Mouse (Mus musculus): ENCODE data around the gene Cdx2. TPM values are rescaled to one million over a fixed set of nuclear protein-coding genes. Genes with fewer than 3 reads are reported as not detected.

The Cdx2 gene
- polyA plus RNA-seq, 1 experiment from 2014 or later = not detected

GRCm38 (mm10) chr5:147272046-147272807 lies 34.8 kb downstream of the Cdx2 start:
- Histone ChIP-seq H3K36me3 (ENCODE audit: control insufficient read depth, insufficient read depth, low read length) (no peaks in the 10 kb centered on the region), H3K27me3 (ENCODE audit: control insufficient read depth, insufficient read depth, low read length) (peaks cover 92% of the 10 kb centered on the region), H3K27ac (replicated peaks; ENCODE audit: low read depth, low read length) (no peak overlapping the region), H3K4me2 (ENCODE audit: low read depth, severe bottlenecking) (no peak overlapping the region), H3K4me3 (ENCODE audit: low read depth, low read length) (no peak overlapping the region), H3K9ac (ENCODE audit: low read length) (no peak overlapping the region), H3K9me3 (ENCODE audit: control insufficient read depth, low read length) (no peaks in the 10 kb centered on the region), H3K4me1 (ENCODE audit: control insufficient read depth, insufficient read depth, low read length) (peaks cover 2% of the 10 kb centered on the region; the same call in 1 of the 2 replicates)
- 3% methylated on average over 12 of the region's 12 CpGs for WGBS
- DNase-seq (ENCODE audit: low spot score) (peak; percentile 49), ATAC-seq (ENCODE audit: insufficient number of reproducible peaks, low FRiP score, low TSS enrichment, low read depth) (no peak)

- Histone ChIP-seq H3K27ac (replicated peaks; ENCODE audit: low read depth, low read length) (no peak overlapping the region), H3K4me3 (ENCODE audit: low read depth, low read length) (no peak overlapping the region), H3K27me3 (ENCODE audit: control insufficient read depth, insufficient read depth, low read length) (peaks cover 91% of the 10 kb centered on the region), H3K9ac (ENCODE audit: low read length) (no peak overlapping the region), H3K4me1 (ENCODE audit: control insufficient read depth, insufficient read depth, low read length) (peaks cover 2% of the 10 kb centered on the region; the same call in 1 of the 2 replicates), H3K36me3 (ENCODE audit: control insufficient read depth, insufficient read depth, low read length) (no peaks in the 10 kb centered on the region), H3K9me3 (ENCODE audit: control insufficient read depth, low read length) (no peaks in the 10 kb centered on the region), H3K4me2 (ENCODE audit: low read depth, severe bottlenecking) (no peak overlapping the region)
- DNase-seq (ENCODE audit: low spot score) (peak; percentile 53), ATAC-seq (ENCODE audit: insufficient number of reproducible peaks, low FRiP score, low TSS enrichment, low read depth) (no peak)
- 1% methylated on average over 29 of the region's 29 CpGs for WGBS
Observed at GRCm38 (mm10) chr5:147270673-147271655, 36.1 kb downstream of the Cdx2 start.

GRCm38 (mm10) chr5:147269926-147270672 lies 37.0 kb downstream of the Cdx2 start, which contains the start of gene Pdx1:
Pdx1 (plus strand) TSS chr5:147269959.
- ATAC-seq (ENCODE audit: insufficient number of reproducible peaks, low FRiP score, low TSS enrichment, low read depth) (peak; percentile 63; the same call in 1 of the 2 replicates), DNase-seq (ENCODE audit: low spot score) (peak; percentile 64)
- peaks cover 87% of the 10 kb centered on the region for H3K27me3 ChIP-seq (ENCODE audit: control insufficient read depth, insufficient read depth, low read length)
- no peak within 1 kb of the TSS; the same call in 1 of the 2 replicates for H3K4me2 ChIP-seq (ENCODE audit: low read depth, severe bottlenecking)
- no peak within 1 kb of the TSS for H3K9ac ChIP-seq (ENCODE audit: low read length)
- under 1% methylated on average over 44 of the region's 44 CpGs for WGBS
- H3K36me3 ChIP-seq (ENCODE audit: control insufficient read depth, insufficient read depth, low read length) = no peaks in the 10 kb centered on the region
- H3K4me1 ChIP-seq (ENCODE audit: control insufficient read depth, insufficient read depth, low read length) = peaks cover 2% of the 10 kb centered on the region; the same call in 1 of the 2 replicates
- no peak within 1 kb of the TSS for H3K4me3 ChIP-seq (ENCODE audit: low read depth, low read length)
- no peak within 1 kb of the TSS for H3K27ac ChIP-seq (replicated peaks; ENCODE audit: low read depth, low read length)
- no peaks in the 10 kb centered on the region for H3K9me3 ChIP-seq (ENCODE audit: control insufficient read depth, low read length)

GRCm38 (mm10) chr5:147269371-147269770 lies 37.7 kb downstream of the Cdx2 start:
- no peak overlapping the region for H3K4me2 ChIP-seq (ENCODE audit: low read depth, severe bottlenecking)
- peak; percentile 27 for DNase-seq (ENCODE audit: low spot score)
- peaks cover 82% of the 10 kb centered on the region for H3K27me3 ChIP-seq (ENCODE audit: control insufficient read depth, insufficient read depth, low read length)
- no peak for ATAC-seq (ENCODE audit: insufficient number of reproducible peaks, low FRiP score, low TSS enrichment, low read depth)
- H3K36me3 ChIP-seq (ENCODE audit: control insufficient read depth, insufficient read depth, low read length) = no peaks in the 10 kb centered on the region
- WGBS = 6% methylated on average over 6 of the region's 6 CpGs
- H3K4me1 ChIP-seq (ENCODE audit: control insufficient read depth, insufficient read depth, low read length) = peaks cover 2% of the 10 kb centered on the region; the same call in 1 of the 2 replicates
- H3K9ac ChIP-seq (ENCODE audit: low read length) = no peak overlapping the region
- no peak overlapping the region for H3K4me3 ChIP-seq (ENCODE audit: low read depth, low read length)
- H3K9me3 ChIP-seq (ENCODE audit: control insufficient read depth, low read length) = no peaks in the 10 kb centered on the region
- no peak overlapping the region for H3K27ac ChIP-seq (replicated peaks; ENCODE audit: low read depth, low read length)

- H3K9me3 ChIP-seq (ENCODE audit: control insufficient read depth, low read length) = no peaks in the 10 kb centered on the region
- H3K36me3 ChIP-seq (ENCODE audit: control insufficient read depth, insufficient read depth, low read length) = no peaks in the 10 kb centered on the region
- no peak overlapping the region for H3K4me2 ChIP-seq (ENCODE audit: low read depth, severe bottlenecking)
- no peak overlapping the region for H3K4me3 ChIP-seq (ENCODE audit: low read depth, low read length)
- H3K4me1 ChIP-seq (ENCODE audit: control insufficient read depth, insufficient read depth, low read length) = peaks cover 2% of the 10 kb centered on the region; the same call in 1 of the 2 replicates
- ATAC-seq (ENCODE audit: insufficient number of reproducible peaks, low FRiP score, low TSS enrichment, low read depth) (no peak), DNase-seq (ENCODE audit: low spot score) (peak; percentile 32)
- 2% methylated on average over 8 of the region's 8 CpGs for WGBS
- no peak overlapping the region for H3K27ac ChIP-seq (replicated peaks; ENCODE audit: low read depth, low read length)
- H3K9ac ChIP-seq (ENCODE audit: low read length) = no peak overlapping the region
- H3K27me3 ChIP-seq (ENCODE audit: control insufficient read depth, insufficient read depth, low read length) = peaks cover 80% of the 10 kb centered on the region
Observed at GRCm38 (mm10) chr5:147268728-147269127, 38.3 kb downstream of the Cdx2 start.

GRCm38 (mm10) chr5:147267434-147267833 lies 39.6 kb downstream of the Cdx2 start:
- H3K27ac ChIP-seq (replicated peaks; ENCODE audit: low read depth, low read length) = no peak overlapping the region
- 4% methylated on average over 6 of the region's 6 CpGs for WGBS
- no peak overlapping the region for H3K4me3 ChIP-seq (ENCODE audit: low read depth, low read length)
- DNase-seq (ENCODE audit: low spot score) = no peak
- no peak overlapping the region for H3K9ac ChIP-seq (ENCODE audit: low read length)
- ATAC-seq (ENCODE audit: insufficient number of reproducible peaks, low FRiP score, low TSS enrichment, low read depth) = no peak
- no peaks in the 10 kb centered on the region for H3K36me3 ChIP-seq (ENCODE audit: control insufficient read depth, insufficient read depth, low read length)
- peaks cover 71% of the 10 kb centered on the region for H3K27me3 ChIP-seq (ENCODE audit: control insufficient read depth, insufficient read depth, low read length)
- H3K4me2 ChIP-seq (ENCODE audit: low read depth, severe bottlenecking) = no peak overlapping the region
- H3K4me1 ChIP-seq (ENCODE audit: control insufficient read depth, insufficient read depth, low read length) = peaks cover 2% of the 10 kb centered on the region; the same call in 1 of the 2 replicates
- no peaks in the 10 kb centered on the region for H3K9me3 ChIP-seq (ENCODE audit: control insufficient read depth, low read length)

- no peak for ATAC-seq (ENCODE audit: insufficient number of reproducible peaks, low FRiP score, low TSS enrichment, low read depth)
- 17% methylated on average over 4 of the region's 4 CpGs for WGBS
- H3K9ac ChIP-seq (ENCODE audit: low read length) = no peak overlapping the region
- no peak for DNase-seq (ENCODE audit: low spot score)
- no peaks in the 10 kb centered on the region for H3K4me1 ChIP-seq (ENCODE audit: control insufficient read depth, insufficient read depth, low read length)
- H3K9me3 ChIP-seq (ENCODE audit: control insufficient read depth, low read length) = no peaks in the 10 kb centered on the region
- no peak overlapping the region for H3K27ac ChIP-seq (replicated peaks; ENCODE audit: low read depth, low read length)
- H3K4me3 ChIP-seq (ENCODE audit: low read depth, low read length) = no peak overlapping the region
- H3K27me3 ChIP-seq (ENCODE audit: control insufficient read depth, insufficient read depth, low read length) = peaks cover 36% of the 10 kb centered on the region
- no peak overlapping the region for H3K4me2 ChIP-seq (ENCODE audit: low read depth, severe bottlenecking)
- no peaks in the 10 kb centered on the region for H3K36me3 ChIP-seq (ENCODE audit: control insufficient read depth, insufficient read depth, low read length)
Observed at GRCm38 (mm10) chr5:147263945-147264344, 43.1 kb downstream of the Cdx2 start.
